Mouse (Mus musculus): ENCODE measurements around the gene Mul1. TPM values are rescaled to one million over a fixed set of nuclear protein-coding genes. Genes with fewer than 3 reads are reported as not detected.

The Mul1 gene
- total and polyA plus RNA-seq, 3 experiments = 9.2 to 41.4 (median 10.5) TPM

DNA sequence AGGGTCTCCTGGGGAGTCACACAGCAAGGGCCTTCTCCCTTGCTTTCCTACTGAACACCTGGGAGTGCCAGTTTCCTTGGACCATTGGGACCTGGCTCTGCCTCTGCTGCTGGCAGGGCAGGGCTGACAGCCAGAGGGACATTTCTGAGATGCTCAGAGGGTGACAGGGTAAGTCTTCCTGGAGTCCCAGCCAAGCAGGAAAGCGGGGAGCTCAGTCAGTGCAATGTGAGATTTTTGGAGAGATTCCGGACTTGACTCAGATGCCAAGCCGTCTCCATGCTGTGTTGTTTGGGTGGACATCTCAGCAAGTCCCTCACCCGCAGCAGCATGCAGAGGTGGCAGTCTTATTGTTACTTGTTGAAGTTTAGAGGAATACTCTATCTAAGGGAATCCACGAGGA lies 33.0 kb downstream of the Mul1 start:
- Histone ChIP-seq H3K9me3 (replicated peaks) (no peaks in the 10 kb centered on the region), H3K4me3 (ENCODE audit: low read depth, low read length) (no peak overlapping the region), H3K36me3 (replicated peaks) (no peaks in the 10 kb centered on the region), H3K27me3 (ENCODE audit: insufficient read depth, low read length) (peaks cover 10% of the 10 kb centered on the region), H3K4me1 (ENCODE audit: insufficient read depth, low read depth, low read length) (peaks cover 7% of the 10 kb centered on the region)
- DNase-seq (ENCODE audit: low spot score) (no peak), ATAC-seq (ENCODE audit: extremely low read depth, insufficient number of reproducible peaks, low FRiP score, poor library complexity, severe bottlenecking) (no peak)
- TF ChIP-seq GATA2 (IDR thresholded peaks at IDR 0.05; ENCODE audit: borderline replicate concordance, low read depth, low read length) = no peak
- no peak for TF ChIP-seq CTCF (IDR thresholded peaks at IDR 0.05; ENCODE audit: low read depth, low read length)
- TF ChIP-seq POLR2AphosphoS5 (IDR thresholded peaks at IDR 0.05; ENCODE audit: insufficient replicate concordance, low read depth, low read length) = no peak
- TF ChIP-seq GATA1 (IDR thresholded peaks at IDR 0.05; ENCODE audit: borderline replicate concordance, low read length) = no peak
- TF ChIP-seq TAL1 (conservative IDR thresholded peaks at IDR 0.05; ENCODE audit: low read depth, low read length) = no peak

DNA sequence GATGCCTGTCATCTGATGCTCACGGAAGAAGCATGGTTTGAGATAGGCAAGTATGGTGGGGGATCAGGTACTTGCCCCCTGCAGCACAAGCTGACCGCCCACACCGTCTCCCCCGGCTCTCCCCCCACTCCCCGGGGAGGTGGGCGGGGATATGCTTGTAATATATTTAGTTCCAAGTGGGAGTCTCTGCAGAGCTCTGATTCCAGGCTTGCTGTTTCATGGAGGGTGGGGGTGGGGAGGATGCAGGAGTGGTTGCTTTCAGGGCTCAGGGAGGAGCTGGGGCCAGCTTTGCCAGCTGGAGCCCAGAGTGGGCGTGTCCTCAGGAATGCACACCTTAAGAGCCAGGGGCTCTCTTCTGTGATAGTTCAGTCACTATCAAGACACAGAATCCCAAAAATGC lies 34.6 kb downstream of the Mul1 start:
- no peak for TF ChIP-seq TAL1 (conservative IDR thresholded peaks at IDR 0.05; ENCODE audit: low read depth, low read length)
- TF ChIP-seq GATA2 (IDR thresholded peaks at IDR 0.05; ENCODE audit: borderline replicate concordance, low read depth, low read length) = no peak
- TF ChIP-seq GATA1 (IDR thresholded peaks at IDR 0.05; ENCODE audit: borderline replicate concordance, low read length) = no peak
- no peak for TF ChIP-seq POLR2AphosphoS5 (IDR thresholded peaks at IDR 0.05; ENCODE audit: insufficient replicate concordance, low read depth, low read length)
- Histone ChIP-seq H3K9me3 (replicated peaks) (0 out of 2 replicates have a peak, but pooled peaks cover 3% of the 10 kb centered on the region), H3K27me3 (ENCODE audit: insufficient read depth, low read length) (peaks cover 7% of the 10 kb centered on the region), H3K36me3 (replicated peaks) (no peaks in the 10 kb centered on the region), H3K4me1 (ENCODE audit: insufficient read depth, low read depth, low read length) (no peaks in the 10 kb centered on the region), H3K4me3 (ENCODE audit: low read depth, low read length) (no peak overlapping the region)
- ATAC-seq (ENCODE audit: extremely low read depth, insufficient number of reproducible peaks, low FRiP score, poor library complexity, severe bottlenecking) = no peak
- DNase-seq (ENCODE audit: low spot score) = no peak

- H3K27me3 ChIP-seq (ENCODE audit: insufficient read depth, low read length) = no peaks in the 10 kb centered on the region
- no peak for DNase-seq (ENCODE audit: low spot score)
These were observed 36.8 kb downstream of the Mul1 start for GRCm38 (mm10) chr4:138471241-138471640.

DNA sequence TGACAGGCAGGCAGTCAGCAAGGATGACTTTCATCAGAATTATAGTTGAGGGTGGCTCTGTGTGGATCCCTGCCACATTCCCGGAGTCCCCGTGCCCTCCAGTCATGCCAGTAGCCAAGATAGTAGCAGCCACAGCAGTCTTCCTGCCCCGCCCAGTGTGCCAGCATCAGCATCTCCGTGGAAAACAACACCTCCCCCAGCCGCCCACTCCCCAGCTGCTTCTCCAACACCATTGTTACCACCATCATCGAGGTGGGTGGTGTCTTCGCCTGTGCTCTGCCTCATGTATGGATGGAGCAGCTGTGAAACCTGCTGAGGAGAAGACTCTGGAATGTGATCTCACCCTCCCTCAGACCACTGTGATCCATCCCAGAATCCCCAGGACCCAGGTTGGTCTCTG lies 45.1 kb downstream of the Mul1 start:
- TF ChIP-seq CTCF (IDR thresholded peaks at IDR 0.05; ENCODE audit: low read depth, low read length) (no peak), TAL1 (conservative IDR thresholded peaks at IDR 0.05; ENCODE audit: low read depth, low read length) (no peak), GATA1 (IDR thresholded peaks at IDR 0.05; ENCODE audit: borderline replicate concordance, low read length) (no peak), GATA2 (IDR thresholded peaks at IDR 0.05; ENCODE audit: borderline replicate concordance, low read depth, low read length) (no peak), POLR2AphosphoS5 (IDR thresholded peaks at IDR 0.05; ENCODE audit: insufficient replicate concordance, low read depth, low read length) (no peak)
- DNase-seq (ENCODE audit: low spot score) = no peak
- Histone ChIP-seq H3K4me3 (ENCODE audit: low read depth, low read length) (no peak overlapping the region), H3K36me3 (replicated peaks) (no peaks in the 10 kb centered on the region), H3K9me3 (replicated peaks) (peaks cover 34% of the 10 kb centered on the region), H3K27me3 (ENCODE audit: insufficient read depth, low read length) (no peaks in the 10 kb centered on the region), H3K4me1 (ENCODE audit: insufficient read depth, low read depth, low read length) (no peaks in the 10 kb centered on the region)
- ATAC-seq (ENCODE audit: extremely low read depth, insufficient number of reproducible peaks, low FRiP score, poor library complexity, severe bottlenecking) = no peak

More at GRCm38 (mm10) chr4:138471241-138471640, 36.8 kb downstream of the Mul1 start:
- H3K4me1 ChIP-seq (ENCODE audit: insufficient read depth, low read depth, low read length) = no peaks in the 10 kb centered on the region
- no peak overlapping the region for H3K4me3 ChIP-seq (ENCODE audit: low read depth, low read length)
- no peak for ATAC-seq (ENCODE audit: extremely low read depth, insufficient number of reproducible peaks, low FRiP score, poor library complexity, severe bottlenecking)
- peaks cover 15% of the 10 kb centered on the region; the same call in 1 of the 2 replicates for H3K9me3 ChIP-seq (replicated peaks)
- no peaks in the 10 kb centered on the region for H3K36me3 ChIP-seq (replicated peaks)
- TF ChIP-seq GATA2 (IDR thresholded peaks at IDR 0.05; ENCODE audit: borderline replicate concordance, low read depth, low read length) = no peak
- no peak for TF ChIP-seq GATA1 (IDR thresholded peaks at IDR 0.05; ENCODE audit: borderline replicate concordance, low read length)
- no peak for TF ChIP-seq POLR2AphosphoS5 (IDR thresholded peaks at IDR 0.05; ENCODE audit: insufficient replicate concordance, low read depth, low read length)
- no peak for TF ChIP-seq CTCF (IDR thresholded peaks at IDR 0.05; ENCODE audit: low read depth, low read length)
- TF ChIP-seq TAL1 (conservative IDR thresholded peaks at IDR 0.05; ENCODE audit: low read depth, low read length) = no peak

DNA sequence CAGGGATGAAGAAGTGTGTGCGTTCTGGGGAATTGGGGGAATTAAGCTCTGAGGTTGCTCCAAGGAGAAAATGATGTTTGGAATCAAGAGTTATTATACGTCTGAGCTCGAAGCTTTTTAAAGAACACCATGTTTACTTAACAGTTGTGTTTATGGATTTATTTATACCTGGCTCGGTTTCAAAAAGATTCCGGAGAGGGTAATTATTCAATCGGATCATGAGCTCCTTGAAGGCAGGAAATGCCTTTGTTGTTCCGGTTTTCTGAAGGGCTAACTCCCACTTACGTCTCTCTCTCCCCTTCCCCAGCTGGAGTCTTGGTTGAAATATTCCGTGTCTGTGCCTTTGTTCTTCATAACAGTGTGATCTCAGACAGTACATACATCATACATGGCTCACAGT lies 46.5 kb downstream of the Mul1 start:
- Histone ChIP-seq H3K9me3 (replicated peaks) (peaks cover 26% of the 10 kb centered on the region), H3K36me3 (replicated peaks) (no peaks in the 10 kb centered on the region), H3K4me1 (ENCODE audit: insufficient read depth, low read depth, low read length) (no peaks in the 10 kb centered on the region), H3K4me3 (ENCODE audit: low read depth, low read length) (no peak overlapping the region), H3K27me3 (ENCODE audit: insufficient read depth, low read length) (no peaks in the 10 kb centered on the region)
- DNase-seq (ENCODE audit: low spot score) (no peak), ATAC-seq (ENCODE audit: extremely low read depth, insufficient number of reproducible peaks, low FRiP score, poor library complexity, severe bottlenecking) (no peak)
- TF ChIP-seq GATA2 (IDR thresholded peaks at IDR 0.05; ENCODE audit: borderline replicate concordance, low read depth, low read length) (no peak), GATA1 (IDR thresholded peaks at IDR 0.05; ENCODE audit: borderline replicate concordance, low read length) (no peak), TAL1 (conservative IDR thresholded peaks at IDR 0.05; ENCODE audit: low read depth, low read length) (no peak), POLR2AphosphoS5 (IDR thresholded peaks at IDR 0.05; ENCODE audit: insufficient replicate concordance, low read depth, low read length) (no peak), CTCF (IDR thresholded peaks at IDR 0.05; ENCODE audit: low read depth, low read length) (no peak)

DNA sequence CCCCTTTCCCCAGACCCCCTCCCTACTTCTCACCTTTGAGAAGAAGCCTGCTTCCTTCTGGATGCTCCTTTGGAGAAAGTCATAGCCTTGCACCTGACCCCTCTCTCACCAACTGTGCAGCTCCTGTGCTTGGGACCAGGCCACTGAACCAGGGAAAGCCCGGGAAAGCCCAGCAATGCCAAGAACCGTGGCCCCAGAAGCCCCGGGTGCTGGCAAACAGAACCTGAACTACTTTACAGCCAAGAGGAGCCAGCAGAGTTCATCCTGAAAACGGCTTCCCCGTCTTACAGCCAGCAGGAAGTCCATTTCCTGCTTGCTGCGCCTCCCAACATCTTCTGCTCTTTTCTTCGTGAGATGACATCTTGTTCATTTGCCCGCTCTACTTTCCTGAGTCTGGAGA lies 48.2 kb downstream of the Mul1 start:
- ATAC-seq (ENCODE audit: extremely low read depth, insufficient number of reproducible peaks, low FRiP score, poor library complexity, severe bottlenecking) (no peak), DNase-seq (ENCODE audit: low spot score) (no peak)
- no peaks in the 10 kb centered on the region for H3K27me3 ChIP-seq (ENCODE audit: insufficient read depth, low read length)
- H3K4me1 ChIP-seq (ENCODE audit: insufficient read depth, low read depth, low read length) = no peaks in the 10 kb centered on the region
- H3K9me3 ChIP-seq (replicated peaks) = peaks cover 30% of the 10 kb centered on the region
- no peak for TF ChIP-seq GATA1 (IDR thresholded peaks at IDR 0.05; ENCODE audit: borderline replicate concordance, low read length)
- TF ChIP-seq POLR2AphosphoS5 (IDR thresholded peaks at IDR 0.05; ENCODE audit: insufficient replicate concordance, low read depth, low read length) = no peak
- TF ChIP-seq TAL1 (conservative IDR thresholded peaks at IDR 0.05; ENCODE audit: low read depth, low read length) = no peak
- no peak for TF ChIP-seq GATA2 (IDR thresholded peaks at IDR 0.05; ENCODE audit: borderline replicate concordance, low read depth, low read length)
- TF ChIP-seq CTCF (IDR thresholded peaks at IDR 0.05; ENCODE audit: low read depth, low read length) = no peak
- H3K4me3 ChIP-seq (ENCODE audit: low read depth, low read length) = no peak overlapping the region
- H3K36me3 ChIP-seq (replicated peaks) = no peaks in the 10 kb centered on the region

All from G1E (cell line).